Mouse (Mus musculus): ENCODE measurements around the gene Utp6.
"Not testable (repeated sequence)": the region's sequence is repeated elsewhere in the genome, so short reads cannot be mapped to it uniquely, and the experiment has no call there.

Utp6 gene

GRCm38 (mm10) chr11:79962125-79962876, at the start of gene Utp6:
Gene Utp6, minus strand, starts transcription at chr11:79962390.
- peak; percentile 99 to 100 for DNase-seq

- DNase-seq, result no peak
Measured at GRCm38 (mm10) chr11:79994271-79994988, 32.2 kb upstream of the Utp6 start.

DNA sequence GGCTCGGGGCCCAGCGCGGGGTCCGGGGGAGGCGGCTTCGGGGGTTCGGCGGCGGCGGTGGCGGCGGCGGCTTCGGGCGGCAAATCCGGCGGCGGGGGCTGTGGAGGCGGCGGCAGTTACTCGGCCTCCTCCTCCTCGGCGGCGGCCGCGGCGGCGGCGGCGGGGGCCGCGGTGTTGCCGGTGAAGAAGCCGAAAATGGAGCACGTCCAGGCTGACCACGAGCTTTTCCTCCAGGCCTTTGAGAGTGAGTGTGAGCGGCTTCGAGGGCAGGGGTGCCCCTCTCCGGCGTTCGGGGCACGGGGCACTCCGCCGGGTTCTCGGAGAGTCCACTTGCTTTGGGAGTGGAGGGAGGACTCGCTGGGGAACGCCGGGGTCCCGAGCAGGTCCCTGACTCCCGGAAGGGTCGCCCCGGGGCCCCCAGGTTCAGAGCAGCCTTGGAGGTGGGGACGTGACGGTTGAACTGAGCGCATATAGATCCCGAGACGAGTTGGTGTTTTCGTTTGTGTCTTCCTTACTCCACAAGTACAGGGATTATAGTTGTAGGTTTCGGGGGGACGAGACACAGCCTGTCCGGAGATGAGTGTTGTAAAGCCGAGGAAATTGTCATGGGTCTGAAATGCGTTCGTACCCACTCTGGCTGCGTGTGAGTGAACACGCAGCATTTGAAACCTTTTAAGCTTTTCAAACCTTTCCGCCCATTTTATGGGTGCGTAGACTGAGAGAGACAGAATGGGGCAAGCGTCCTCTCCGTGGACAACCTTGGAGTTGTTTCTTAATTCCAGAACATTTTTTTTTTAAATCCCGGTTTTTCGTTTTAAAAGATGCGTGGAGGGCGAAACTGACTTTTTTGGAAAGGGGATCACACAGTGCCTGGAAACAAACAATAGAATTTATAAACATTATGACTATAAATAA, 31.4 kb upstream of the Utp6 start:
- no peak for DNase-seq

DNA sequence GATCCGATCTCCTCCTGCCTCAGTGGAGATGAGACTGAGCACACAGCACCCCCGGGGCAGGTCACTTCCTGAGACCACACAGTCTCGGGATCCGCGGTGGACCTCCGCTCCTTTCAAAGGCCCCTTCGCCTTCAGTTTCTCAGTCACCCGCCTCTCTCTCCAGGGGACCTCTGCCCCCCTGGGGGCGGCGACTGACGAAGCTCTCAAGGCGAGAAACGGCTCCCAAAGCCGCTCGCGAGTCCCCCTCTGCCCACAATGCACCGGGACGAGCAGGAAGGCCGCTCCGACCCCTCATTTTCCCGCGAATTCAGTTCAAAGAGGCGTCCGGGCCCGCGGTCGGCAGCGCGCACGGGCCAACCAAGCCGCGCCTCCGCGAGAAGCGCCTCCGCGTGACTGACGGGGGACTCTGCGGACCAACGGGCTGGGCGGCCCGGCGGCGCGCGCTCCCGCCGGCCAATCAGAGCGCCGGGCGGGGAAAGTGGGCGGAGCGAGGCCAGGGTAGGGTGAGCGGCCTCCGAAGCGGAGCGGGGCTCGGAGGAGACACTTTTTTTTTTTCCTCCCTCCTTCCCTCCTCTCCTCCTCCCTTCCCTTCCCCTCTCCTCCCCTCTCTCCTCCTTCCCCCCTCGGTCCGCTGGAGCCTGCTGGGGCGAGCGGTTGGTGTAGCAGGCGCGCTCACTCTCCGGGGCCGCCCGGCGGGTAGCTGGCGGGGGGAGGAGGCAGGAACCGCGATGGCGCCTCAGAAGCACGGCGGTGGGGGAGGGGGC, 30.6 kb upstream of the Utp6 start, which contains the start of gene Suz12:
Gene Suz12 (plus strand): TSS at position 515 of the 764 bp plus-strand sequence.
- peak; percentile 95 to 97 for DNase-seq

DNA sequence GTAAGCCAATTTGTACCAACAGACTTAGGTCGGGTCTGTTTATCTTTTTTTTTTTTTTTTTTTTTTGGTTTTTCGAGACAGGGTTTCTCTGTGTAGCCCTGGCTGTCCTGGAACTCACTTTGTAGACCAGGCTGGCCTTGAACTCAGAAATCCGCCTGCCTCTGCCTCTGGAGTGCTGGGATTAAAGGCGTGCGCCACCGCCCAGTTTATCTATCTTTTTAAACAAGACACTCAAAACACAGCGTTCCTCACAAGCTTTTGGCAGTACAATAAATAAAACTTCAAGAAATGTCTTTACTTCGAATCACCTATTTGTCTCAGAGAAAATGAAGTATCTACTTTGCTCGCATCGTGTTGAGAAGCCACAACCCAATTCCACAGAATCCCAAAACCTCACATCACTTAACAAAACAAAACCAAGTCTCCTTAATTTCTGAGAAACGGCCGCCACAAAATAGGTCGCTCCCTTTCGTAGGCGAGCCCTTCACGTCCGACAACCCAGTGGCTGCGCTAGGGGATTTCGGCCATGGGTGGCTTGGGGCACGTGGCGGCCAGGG, 29.9 kb upstream of the Utp6 start:
- no peak for DNase-seq

DNA sequence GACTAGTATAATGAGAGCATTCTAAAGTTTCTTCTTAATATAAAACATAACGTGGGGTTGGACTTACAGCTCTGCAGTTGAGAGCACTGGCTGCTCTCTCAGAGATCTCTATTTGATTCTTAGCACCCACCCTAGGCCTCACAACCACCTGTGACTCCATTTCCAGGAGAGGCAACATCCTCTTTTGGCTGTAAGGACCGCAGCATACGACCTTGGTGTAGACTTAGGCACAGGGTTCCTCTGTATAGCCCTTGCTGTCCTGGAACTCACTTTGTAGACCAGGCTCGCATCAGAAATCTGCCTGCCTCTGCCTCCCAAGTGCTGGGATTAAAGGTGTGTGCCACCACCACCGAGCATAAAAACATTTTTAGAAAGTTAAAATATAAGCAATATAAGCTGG, 29.4 kb upstream of the Utp6 start:
- DNase-seq, result no peak

GRCm38 (mm10) chr11:79990120-79990519, 27.9 kb upstream of the Utp6 start:
- no peak for DNase-seq

- no peak for DNase-seq
Measured at GRCm38 (mm10) chr11:79987896-79988295, 25.7 kb upstream of the Utp6 start.

DNA sequence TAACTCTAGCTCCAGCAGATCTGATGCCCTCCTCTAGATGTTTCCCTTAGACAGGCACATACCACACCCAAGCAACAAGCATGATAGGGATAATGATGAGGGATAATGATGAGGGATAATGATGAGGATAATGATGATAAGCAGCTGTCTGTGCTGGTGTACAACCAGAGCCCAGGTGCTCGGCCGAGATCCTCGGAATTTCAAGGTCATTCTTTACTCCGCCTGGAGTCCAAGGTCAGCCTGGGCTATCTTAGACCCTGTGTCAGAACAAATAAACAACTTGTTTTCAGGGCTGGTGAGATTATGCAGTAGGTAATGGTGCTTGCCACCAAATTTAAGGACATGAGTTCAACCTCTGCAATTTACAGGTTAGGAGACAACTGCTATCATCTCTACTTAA, 24.7 kb upstream of the Utp6 start:
- DNase-seq, result no peak

DNA sequence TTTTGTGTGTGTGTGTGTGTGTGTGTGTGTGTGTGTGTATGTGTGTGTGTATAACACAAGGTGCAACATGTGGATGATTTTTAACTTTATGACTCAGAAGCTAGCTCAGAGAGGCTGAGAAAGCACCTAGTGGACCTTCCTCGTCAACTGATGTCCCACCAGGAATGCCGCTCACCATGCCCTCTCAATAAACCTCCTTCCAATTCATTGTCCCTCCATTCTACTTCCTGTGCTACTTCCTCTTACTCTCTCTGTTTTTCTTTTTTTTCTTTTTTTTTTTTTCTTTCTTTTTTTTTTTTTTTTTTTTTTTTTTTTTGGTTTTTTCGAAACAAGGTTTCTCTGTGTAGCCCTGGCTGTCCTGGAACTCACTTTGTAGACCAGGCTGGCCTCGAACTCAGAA, 15.6 kb upstream of the Utp6 start:
- not testable (repeated sequence) for DNase-seq

DNA sequence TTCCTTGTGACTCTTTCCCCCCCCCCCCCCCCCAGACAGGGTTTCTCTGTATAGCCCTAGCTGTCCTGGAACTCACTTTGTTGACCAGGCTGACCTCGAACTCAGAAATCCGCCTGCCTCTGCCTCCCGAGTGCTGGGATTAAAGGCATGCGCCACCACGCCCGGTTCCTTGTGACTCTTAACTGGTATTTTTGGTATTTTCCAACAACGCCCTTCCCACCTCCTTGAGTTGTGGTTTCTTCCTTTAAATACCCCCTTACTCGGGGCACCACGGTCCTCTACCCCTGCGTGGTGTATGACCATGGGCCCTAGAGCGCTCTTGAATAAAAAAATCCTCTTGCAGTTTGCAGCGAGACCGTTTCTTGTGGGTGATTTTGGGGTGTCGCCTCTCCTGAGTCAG, 14.9 kb upstream of the Utp6 start:
- not testable (repeated sequence) for DNase-seq

GRCm38 (mm10) chr11:79976645-79977044, 14.5 kb upstream of the Utp6 start:
- DNase-seq, result not testable (repeated sequence)

DNA sequence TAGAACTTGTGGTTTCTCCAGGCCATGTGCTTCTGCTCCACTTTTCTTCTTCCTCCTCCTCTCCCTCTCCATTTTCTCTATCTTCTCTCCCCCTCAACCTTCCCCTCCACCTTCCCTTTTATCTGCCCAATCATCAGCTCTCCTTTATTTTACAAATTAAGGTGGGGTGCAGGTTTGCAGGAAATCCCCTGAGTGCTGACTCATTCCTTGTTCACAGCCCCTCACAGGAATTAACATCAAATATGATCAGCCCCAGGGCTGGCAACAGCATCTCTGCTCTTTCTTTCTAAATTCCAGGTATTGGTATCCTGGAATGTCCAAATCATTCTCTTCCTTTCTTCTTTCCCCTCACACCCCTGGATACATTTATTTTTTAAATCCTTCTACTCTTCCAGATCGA, 14.0 kb upstream of the Utp6 start:
- no peak for DNase-seq

GRCm38 (mm10) chr11:79975377-79975776, 13.2 kb upstream of the Utp6 start:
- no peak for DNase-seq

- DNase-seq, result peak; percentile 58 to 70
Measured at GRCm38 (mm10) chr11:79973626-79974476, 11.7 kb upstream of the Utp6 start.

DNA sequence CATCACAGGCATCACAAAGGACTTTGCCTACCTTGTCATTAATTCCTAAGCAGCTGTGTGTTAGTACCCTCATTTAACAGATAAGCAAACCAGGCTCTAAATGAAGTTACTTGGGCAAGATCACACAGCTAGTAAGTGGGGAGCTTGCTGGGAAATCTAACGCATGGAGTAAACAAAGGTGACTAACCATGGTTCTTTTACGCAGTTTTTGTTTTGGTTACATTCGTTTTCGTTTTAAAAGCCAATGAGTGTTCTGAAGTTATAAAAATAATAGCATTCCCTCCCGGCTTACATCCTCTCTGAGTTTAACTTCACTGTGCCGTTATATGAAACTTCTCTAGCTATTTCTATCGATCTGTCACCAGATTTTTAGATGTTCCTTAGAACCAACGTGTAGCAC, 10.9 kb upstream of the Utp6 start:
- no peak for DNase-seq

GRCm38 (mm10) chr11:79967752-79968151, 5.6 kb upstream of the Utp6 start:
- DNase-seq, result no peak

GRCm38 (mm10) chr11:79965896-79966295, 3.7 kb upstream of the Utp6 start:
- peak in 1 of 2 experiments; percentile 43 for DNase-seq

DNA sequence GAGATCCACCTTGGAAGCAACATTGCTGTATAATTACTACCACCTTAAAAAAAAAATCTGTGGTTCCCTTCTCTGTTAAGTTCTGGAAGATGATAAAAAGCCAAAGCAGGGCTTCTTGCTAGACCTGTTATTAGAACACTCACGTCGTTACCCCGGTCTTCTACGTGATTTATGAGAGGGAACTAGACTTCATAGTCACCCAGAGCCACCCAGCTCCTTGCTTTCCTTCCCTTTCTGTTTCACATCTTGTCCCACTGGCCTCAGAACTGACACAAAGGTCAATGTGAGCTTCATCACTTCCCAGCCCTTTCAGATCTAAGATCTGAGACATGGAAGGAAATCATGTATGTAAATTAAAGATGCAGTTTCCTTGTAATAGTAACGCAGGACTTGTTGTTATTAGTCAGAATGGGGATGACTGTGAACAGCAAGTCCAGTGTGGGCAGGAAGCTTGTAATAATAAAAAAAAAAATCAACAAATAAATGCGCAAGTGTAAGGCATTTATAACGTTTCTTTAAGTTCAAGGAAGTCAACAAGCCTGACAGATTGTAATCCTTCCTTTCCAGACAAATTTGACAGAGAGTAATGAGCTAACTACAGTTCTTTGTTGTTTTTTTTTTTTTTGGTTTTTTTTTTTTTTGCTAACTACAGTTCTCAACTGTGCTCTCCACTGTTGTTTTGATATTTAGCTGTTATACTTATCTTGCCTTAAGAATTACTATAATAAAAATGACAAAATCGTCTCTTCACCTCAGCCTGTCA, 1.2 kb upstream of the Utp6 start:
- no peak for DNase-seq

DNA sequence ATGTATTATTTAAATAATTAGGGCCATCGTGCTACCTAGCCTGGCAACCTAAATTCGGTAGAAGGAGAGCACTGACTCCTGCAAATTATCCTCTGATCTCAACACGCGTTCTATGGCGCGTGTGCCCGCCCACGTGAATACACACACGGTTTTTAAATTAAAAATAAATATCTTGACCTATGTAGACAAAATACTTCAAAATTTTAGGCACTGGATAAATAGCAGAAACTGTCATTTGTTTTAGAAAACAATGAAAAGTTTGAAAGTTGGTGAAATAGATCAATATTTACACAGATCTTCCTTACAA, 640 bp upstream of the Utp6 start:
- no peak for DNase-seq
